Mouse (Mus musculus) ovary, postnatal 36 days (tissue): ENCODE data around the gene Rnf181.
A peak's percentile ranks its signal among the peaks of the same experiment; 100 is the strongest.

Experiments used
- DNase-seq: peaks from one replicate; pipeline ENCODE4 v3.0.0; 2022; ENCODE audit warnings: low spot score, mixed read lengths

Gene Rnf181

DNA sequence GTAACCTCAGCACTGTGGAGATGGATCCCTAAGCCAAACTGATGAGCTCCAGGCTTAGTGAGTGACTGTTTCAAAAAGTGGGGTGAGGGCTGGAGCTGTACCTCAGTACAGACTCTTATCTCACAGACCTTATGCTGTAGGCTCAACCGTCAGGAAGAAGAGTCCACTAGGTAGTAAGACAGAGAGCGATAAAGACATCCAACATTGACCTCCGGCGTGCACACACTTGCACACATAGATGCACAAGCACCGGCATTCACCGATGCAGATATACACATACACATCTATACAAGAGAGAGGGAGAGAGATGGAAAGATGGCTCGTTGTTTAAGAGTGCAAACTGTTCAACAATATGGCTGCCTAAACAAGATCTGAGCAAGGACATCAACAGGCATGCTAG, 17.2 kb upstream of the Rnf181 start:
- DNase-seq, result no peak

DNA sequence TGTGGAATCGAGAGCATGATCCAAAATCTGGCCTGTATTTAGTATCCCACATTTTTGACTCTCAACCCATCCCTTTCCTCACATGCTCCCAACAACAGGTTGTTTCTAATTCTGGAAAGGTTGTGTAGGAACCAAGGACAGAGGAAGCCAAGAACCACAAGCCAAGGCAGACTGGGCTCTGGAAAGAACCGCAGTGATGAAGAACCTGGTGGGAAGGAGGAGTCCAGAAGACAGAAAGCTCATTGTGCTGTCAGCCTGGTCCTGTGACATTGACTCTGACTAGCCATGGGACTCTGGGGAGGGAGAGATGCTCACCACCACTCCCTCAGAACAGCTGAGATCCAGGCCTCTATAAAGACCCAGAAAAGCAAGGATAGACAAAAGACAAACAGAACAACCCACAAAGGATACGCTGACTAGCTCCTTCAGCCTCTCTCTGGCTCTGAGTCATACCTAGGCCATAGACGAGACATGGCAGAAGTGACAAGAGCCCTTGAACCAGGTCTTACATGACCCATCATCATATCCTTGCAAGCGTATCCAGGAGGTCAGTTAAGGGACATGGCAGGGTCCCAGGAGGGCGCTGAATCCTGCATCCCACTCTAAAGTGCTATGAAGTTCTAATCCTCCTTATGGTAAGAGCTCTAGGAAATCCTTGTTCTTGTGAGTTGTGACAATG, 16.5 kb upstream of the Rnf181 start:
- no peak for DNase-seq

DNA sequence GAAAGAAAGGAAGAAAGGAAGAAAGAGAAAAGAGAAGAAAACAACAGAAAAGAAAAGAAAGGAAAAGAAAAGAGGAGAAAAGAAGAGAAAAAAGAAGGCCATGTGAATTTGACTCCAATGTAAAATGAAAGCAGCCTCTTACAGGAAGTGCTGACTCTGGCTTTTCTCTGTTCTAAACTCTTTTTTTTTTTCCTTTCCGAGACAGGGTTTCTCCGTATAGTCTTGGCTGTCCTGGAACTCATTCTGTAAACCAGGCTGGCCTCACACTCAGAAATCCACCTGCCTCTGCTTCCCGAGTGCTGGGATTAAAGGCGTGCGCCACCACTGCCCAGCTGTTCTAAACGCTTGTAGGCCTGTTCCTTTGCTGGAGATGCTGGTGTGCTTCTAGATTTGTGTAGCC, 15.7 kb upstream of the Rnf181 start:
- DNase-seq, result no peak

DNA sequence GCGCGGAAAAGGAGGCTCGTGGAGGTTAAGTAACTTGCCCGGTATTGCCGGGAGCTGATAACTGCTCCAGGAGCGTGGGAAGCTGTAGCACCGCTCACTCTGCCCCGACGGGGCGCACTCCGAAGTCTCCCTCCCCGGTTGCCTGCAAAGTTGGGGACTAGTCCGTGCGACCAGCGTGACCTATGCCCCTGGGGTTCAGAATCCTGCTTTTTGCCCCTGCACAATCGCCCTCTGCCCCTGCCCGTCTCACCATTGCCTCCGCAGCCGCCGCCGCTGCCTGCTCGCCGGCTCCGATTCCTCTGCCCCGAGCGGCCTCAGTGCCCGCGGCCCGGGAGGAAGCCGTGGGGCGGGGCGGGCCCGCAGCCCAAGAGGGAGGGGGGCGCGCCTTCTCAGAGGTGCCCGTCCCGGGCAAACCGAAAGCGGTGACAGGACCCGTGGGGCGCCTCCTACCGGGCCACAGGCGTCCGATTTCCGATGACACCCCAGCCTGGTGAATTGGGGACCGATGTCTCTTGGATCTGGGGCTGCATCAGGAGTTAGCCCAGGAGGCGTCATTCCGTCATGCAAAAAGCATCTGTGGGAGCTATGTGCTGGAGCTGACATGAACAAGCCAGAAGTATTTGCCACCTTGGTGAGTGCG, 13.5 kb upstream of the Rnf181 start, which contains the start of gene Vamp5:
TSS of gene Vamp5 (minus strand) at position 338 of the 640 bp plus-strand sequence.
- DNase-seq, result peak; percentile 84

DNA sequence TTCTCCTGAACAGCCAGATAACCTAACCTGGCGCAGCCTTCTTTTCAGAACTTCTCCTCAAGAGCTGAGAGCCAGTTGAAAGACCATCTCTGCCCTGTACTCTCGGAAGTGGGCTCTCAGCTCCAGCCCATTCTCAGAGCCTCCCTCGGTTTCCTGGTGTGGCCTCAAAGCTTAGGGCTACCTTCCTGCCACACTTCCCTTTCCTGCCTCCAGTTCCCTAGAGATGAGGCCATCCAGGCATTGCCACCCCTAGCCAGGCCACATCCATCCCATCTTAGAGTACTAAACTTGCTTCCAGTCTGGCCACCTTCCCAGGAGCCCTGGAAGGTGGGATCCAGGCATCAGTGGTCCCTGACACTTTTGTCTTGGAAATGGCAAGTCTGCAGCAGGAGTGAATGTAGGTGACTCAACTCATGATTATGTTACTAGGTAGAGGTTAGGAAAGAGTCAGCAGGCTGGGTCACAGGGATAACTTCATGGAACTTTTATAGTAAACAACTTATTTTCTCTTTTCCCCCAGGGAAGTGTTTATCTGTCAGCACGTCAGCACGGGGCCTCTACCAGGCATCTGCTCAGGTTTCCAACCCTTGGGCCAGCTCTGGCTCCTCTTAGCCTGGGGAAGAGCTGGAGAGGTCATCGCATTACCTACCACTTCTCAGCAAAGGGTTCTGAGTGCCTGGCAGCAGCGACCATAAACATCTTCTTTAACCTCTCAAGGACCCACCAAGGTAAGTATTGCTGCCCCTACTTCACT, 12.8 kb upstream of the Rnf181 start:
- no peak for DNase-seq

DNA sequence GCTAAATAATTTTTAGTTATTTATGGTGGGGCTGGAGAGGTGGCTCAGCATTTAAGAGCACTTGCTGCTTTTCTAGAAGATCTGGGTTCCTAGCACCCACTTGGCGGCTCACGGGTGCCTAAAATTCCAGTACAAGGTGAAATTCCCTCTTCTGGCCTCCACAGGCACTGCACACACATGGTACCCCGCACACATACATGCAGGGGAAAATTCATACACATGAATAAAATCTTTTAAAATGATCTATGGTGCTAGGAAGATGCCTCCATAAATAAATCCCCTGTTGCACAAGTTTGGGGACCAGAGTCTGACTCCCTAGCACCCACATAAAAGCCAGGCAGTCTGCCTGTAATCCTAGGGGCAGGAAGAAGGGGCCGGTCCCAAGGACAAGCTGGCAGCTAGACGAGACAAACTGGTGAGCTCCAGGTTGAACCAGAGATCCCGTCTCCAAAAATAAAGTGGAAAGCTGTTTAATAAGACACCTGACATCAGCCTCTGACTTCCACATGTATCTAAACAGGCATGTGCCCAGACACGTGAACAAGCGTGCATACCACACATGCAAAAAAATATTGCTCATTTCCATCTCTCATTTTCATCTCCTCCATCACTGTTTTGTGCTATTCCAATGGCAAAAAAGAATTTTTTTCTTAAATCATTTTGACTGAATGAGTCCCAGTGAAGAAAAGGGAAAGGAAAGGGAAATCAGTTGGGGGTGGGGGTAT, 11.9 kb upstream of the Rnf181 start:
- no peak for DNase-seq

DNA sequence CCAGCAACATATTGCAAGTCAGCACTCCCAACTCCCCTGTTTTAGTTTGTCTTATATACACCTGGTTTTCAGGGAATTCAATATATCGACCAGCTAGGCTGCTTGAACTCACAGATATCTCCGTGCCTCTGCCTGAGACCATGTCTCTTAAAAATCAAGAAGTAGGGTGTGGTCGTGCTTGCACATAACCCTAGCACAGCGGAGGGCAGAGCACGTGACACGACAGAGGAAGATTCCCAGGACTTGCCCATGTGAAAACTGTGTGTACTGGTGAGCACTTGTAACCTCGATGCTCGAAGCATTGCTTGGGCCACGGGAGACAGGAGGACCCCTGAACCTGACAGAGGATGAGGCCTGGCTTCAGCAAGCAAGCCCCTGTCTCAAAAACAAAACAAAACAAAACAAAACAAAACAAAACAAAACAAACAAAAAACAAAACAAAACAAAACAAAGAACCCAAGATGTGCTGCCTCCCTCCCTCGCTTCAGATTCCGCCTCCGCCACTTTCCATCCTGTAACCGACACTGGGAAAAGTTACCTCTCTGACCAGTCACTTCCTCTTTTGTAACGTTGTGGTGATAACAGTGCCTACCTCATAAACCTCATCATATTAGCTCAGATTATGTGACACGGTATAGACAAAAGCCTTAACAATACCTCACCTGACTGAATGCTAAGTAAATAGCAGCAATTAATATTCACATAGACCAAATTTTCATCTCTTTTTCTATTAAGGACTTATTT, 8.2 kb upstream of the Rnf181 start:
- no peak for DNase-seq

DNA sequence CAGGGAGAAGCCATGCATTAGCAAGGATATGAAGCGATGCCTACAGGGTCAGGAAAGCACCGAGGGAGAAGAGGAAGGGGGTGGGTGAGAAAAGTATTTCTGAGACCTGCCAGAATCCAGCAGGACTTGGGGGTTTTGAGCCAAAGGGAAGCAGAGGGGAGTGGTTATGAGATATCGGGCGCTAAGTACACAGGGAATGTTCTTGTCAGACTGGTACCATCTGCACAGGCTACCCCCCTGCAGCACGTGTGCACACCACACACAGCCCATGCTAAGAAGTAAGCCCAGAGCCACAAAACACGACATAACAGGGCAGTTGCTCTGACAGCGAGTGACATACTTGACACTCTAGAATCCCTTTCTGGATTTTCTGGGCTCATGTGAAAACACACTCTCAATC, 7.5 kb upstream of the Rnf181 start:
- DNase-seq, result no peak

DNA sequence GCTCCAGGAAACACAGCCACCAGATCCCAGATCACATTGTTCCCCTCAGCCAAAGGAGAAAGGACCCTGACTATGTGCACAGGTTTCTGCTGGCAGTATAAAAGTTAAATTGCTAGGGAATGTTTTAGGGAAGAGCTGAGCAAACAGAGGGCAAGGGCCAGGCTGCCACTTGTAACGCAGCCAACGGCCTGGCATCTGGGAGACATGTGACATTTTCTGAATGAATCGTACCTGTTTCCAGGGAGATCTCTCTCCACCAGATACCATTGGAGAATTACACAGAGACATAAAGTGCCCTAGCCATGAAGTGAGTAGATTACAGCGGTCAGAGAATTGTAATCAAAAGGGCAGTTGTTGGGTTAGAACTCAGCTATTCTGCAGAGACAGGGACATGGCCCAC, 6.4 kb upstream of the Rnf181 start:
- no peak for DNase-seq

DNA sequence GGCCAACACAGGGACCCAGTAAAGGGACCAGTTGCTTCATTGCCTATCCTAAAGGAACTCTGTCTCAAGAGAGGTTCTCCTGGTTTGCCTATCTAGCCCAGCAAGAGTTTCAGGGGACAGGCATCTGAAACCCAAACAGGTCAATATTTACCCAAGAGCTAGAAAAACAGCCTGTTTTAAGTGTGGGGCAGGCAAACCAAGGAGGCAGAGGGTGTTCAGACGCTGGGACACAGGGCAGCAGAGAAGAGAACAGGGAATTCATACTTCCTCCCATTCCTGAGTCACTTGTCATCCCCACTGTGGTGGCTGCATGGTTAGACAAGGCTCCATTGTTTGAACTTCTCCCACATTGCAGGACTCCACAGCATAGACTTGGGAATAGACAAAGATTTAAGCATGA, 4.8 kb upstream of the Rnf181 start:
- DNase-seq, result no peak

DNA sequence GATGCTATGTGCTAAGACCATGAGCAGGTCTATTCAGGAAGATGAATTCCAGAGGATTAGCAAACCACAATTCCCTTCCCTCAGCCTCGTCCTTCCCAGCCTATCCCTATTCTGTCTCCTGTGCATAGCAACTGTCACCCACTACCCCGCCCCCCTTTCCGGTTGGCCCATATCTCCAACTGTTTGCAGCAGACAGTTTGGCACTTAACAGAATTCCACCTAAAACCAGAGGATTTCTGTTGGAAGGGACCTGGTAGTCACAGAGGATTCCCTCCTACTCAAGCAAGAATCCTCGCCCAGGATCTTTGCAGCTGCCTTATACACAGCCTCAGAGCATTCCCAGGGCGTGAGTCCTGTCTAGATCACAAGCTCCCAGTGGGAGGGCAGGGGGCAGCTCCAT, 4.4 kb upstream of the Rnf181 start:
- DNase-seq, result no peak

DNA sequence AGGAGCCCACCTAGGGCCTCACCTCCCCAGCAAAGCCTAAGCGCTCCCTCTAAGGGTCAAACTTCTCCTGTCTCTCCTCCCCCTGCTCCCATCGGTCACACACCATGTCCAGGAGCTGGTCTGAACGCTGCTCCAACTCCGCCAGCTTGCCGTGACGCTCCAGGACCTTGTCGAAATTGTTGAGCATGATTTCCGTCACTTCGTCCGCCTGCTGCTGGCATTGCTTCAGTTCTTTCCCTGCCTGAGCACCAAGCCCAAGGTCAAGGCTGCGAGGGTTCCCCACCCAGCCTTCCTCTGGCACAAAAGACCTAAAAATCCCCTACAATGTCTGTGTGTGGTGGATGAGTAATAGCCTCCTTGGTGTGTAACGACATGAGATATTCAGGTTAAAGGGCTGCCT, 3.3 kb upstream of the Rnf181 start:
- peak; percentile 55 for DNase-seq

DNA sequence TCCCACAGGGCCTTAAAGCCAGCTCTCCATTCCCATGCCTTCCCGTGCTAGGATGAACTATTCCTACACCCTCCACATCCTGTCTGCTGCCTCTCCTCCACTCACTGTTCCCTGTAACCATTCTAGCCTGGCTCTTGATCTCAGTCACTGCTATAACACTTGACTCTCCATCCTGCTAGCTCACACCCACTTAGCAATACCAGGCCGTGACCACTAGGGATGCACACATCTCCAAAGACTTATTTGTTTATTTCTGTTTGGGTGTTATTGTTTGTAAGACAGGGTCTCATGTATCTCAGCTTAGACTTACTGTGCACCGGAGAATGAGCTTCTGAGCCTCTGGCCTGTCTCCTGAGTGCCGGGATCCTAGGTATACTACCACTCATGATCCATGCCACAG, 2.8 kb upstream of the Rnf181 start:
- no peak for DNase-seq

DNA sequence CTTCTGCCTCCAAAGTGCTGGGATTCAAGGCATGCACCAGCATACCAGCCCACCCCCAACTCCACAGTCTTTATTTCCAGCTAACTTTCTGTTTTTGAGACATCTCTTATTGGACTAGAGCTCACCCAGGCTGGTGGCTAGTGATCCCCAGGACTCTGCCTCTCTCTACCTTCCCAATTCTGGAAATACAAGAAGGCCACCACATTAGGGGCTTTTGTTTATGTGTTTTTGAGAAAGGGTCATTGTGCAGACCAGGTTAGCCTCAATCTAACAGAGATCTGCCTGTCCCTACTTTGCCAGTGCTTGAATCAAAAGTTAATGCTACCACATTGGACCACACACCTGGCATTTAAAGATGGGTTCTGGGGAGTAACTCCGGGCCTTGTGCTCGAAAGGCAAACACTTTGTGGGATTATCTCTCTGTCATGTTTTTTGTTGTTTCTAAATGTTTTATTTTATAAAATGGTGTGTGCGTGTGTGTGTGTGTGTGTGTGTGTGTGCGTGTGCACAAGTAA, 761 bp upstream of the Rnf181 start:
- no peak for DNase-seq

DNA sequence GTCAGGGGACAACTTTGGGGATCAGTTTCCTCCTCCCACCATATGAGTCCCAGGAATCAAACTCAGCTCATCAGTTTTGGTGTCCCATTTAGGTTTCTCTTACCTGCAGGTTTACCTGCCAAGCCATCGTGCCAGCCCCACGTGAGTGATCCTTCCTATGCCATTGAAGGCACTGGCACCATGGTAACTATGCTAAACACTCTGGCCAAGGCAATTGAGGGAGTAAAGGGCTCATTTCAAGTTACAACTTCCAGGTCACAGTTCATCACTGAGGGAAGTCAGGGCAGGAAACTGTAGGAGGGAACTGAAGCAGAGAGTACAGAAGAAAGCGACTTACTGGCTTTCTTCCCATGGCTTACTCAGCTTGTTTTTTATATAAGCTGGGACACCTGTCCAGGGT, 452 bp downstream of the Rnf181 start:
- no peak for DNase-seq

DNA sequence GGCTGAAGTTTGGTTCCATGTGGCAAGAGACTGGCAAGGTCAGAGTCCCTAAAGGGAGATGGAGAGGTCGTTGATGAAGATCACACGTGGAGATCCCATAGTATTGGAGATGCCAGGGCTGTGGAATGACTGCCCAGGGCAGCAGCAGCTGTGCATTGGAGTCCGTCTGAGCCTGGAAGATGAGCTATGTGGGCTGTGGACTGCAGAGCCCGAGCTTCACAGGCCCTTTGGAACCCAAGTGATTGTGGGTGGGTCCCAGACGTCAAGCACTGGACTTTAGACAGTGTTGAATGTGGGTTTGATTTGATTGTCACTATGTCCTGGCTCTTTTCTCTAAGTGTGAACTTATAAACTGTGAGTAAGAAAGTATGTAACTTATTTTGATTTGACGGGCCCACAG, 1.8 kb downstream of the Rnf181 start:
- no peak for DNase-seq

DNA sequence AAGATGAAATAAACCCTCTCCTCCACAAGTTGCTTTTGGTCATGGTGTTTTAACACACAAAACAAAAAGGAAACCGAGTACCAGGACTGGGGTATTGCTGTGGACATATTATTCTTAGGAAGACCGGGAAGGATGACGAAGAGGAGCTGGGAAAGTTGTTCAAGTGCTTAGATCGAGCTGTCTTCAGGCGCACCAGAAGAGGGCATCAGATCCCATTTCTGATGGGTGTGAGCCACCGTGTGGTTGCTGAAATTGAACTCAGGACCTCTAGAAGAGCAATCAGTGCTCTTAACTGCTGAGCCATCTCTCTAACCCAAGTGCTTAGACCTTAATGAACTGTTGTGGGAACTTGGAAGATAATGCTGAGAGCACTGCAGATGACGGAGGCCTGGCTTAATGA, 2.7 kb downstream of the Rnf181 start:
- DNase-seq, result no peak

DNA sequence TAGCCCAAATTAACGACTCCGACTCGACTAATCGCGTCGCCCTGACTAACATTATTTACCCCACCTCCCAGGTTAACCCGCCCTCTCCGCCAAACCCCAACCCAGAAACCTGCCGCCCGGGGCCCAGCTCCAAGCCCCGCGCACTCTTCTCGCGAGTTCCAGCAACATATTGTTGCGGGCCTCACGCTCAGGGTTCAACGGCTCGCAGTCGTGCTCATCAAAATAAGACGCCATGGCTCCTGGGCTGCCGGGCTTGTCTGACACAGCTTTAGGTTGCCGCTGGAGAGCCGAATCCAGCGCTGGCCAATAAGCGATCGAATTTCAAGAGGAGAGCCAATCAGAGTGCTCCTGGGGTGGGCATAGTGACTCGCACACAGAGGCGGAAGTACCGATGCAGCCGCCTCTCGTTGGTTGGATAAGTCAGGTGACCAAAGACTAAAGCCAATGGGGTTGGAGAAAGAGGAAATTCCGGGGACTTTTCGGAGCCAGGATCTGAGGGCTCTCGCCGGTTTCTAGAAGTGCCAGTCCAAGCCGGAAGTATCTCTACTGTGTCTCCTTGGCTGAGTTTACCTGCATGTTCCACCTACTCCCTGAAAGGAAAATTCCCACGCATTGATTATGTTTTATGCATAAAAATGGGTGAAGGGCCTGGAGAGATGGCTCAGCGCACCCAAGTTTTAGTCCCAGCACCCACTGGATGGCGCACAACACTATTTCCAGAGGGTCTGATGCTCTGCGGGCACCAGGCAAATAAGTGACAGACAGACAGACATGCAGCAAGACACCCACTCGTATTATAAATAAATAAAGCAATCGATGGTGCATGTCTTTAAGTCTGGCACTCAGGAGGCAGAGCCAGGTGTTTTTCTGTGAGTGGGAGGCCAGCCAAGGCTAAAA, 4.4 kb downstream of the Rnf181 start:
- peak; percentile 90 for DNase-seq

DNA sequence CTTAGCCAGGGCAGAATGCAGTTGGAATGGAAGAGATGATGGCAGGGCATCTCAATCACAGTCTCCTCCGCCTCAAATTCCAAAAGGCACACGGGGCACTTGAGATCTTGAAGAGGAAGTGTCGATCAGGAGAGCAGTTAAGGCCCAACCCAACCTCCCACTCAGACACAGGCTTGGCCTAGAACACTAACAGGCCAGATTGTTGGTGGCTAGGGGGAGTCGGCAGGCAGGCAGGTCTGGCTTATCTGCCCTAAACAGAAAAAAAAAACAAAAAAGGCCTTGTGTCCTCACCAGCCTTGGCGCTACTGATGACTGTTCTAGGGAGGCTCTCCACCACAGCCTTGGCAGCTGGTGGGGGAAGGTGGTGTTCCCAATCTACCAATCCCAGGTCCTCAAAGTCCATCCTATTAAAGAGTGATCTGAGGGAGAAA, 5.6 kb downstream of the Rnf181 start:
- DNase-seq, result no peak

DNA sequence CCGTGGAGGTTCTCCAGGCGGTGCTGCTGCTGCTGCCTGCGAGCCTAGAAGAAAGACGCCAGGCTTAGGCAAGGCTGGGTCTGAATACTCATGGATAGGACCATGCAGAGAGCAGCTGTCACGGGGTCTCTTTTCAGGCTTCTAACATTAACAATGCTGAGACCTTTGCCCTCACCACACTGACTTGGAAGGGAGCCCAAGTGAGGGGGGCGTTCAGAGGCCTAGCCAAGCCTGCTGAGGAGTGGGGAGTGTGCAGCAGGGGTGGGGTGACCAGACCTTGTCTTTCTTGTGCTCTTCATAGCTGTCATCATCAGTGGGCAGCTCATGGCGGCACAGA, 6.2 kb downstream of the Rnf181 start:
- no peak for DNase-seq
